Mouse (Mus musculus): ENCODE results near the gene Eif3g. TPM values are rescaled to one million over a fixed set of nuclear protein-coding genes. Genes with fewer than 3 reads are reported as not detected.

The Eif3g gene
- polyA plus RNA-seq, 1 experiment from 2014 or later: 243 TPM

Small RNAs within 50 kb of the gene (microRNA-seq; reads per million reads assigned to microRNA genes)
- gene Mir7081: not detected

Other genes starting within 250 kb of the Eif3g start
- gene Pin1, start 246.5 kb downstream of the Eif3g start, polyA plus RNA-seq (2015; fragmentation: Nextera tagmentation; extraction: Ambion mirVana): 70.6 and 76.1 TPM in 2 replicates
- 250 and 269 TPM in 2 replicates for gene Olfm2, start 152.3 kb downstream of the Eif3g start, polyA plus RNA-seq (2015; fragmentation: Nextera tagmentation; extraction: Ambion mirVana)
- gene Col5a3, start 83.6 kb downstream of the Eif3g start, polyA plus RNA-seq (2015; fragmentation: Nextera tagmentation; extraction: Ambion mirVana): 1.1 and 1.2 TPM in 2 replicates
- gene Rdh8, start 80.1 kb downstream of the Eif3g start, polyA plus RNA-seq (2015; fragmentation: Nextera tagmentation; extraction: Ambion mirVana): not detected in 2 replicates
- 18.1 and 22.6 TPM in 2 replicates for gene A230050P20Rik, start 30.0 kb downstream of the Eif3g start, polyA plus RNA-seq (2015; fragmentation: Nextera tagmentation; extraction: Ambion mirVana)
- 15.6 and 18.1 TPM in 2 replicates for gene Angptl6, start 18.9 kb downstream of the Eif3g start, polyA plus RNA-seq (2015; fragmentation: Nextera tagmentation; extraction: Ambion mirVana)
- gene Ppan, start 10.4 kb downstream of the Eif3g start, polyA plus RNA-seq (2015; fragmentation: Nextera tagmentation; extraction: Ambion mirVana): 44.4 and 48.0 TPM in 2 replicates
- gene Dnmt1, start 61.3 kb upstream of the Eif3g start, polyA plus RNA-seq (2015; fragmentation: Nextera tagmentation; extraction: Ambion mirVana): 49.5 and 64.2 TPM in 2 replicates
- gene S1pr2, start 78.2 kb upstream of the Eif3g start, polyA plus RNA-seq (2015; fragmentation: Nextera tagmentation; extraction: Ambion mirVana): 9.5 and 10.3 TPM in 2 replicates
- gene Mrpl4, start 104.1 kb upstream of the Eif3g start, polyA plus RNA-seq (2015; fragmentation: Nextera tagmentation; extraction: Ambion mirVana): 112 and 114 TPM in 2 replicates
- 3.4 and 5.3 TPM in 2 replicates for gene Icam1, start 117.4 kb upstream of the Eif3g start, polyA plus RNA-seq (2015; fragmentation: Nextera tagmentation; extraction: Ambion mirVana)
- gene Icam4, start 130.8 kb upstream of the Eif3g start, polyA plus RNA-seq (2015; fragmentation: Nextera tagmentation; extraction: Ambion mirVana): 0.27 and 0.29 TPM in 2 replicates
- gene Icam5, start 133.4 kb upstream of the Eif3g start, polyA plus RNA-seq (2015; fragmentation: Nextera tagmentation; extraction: Ambion mirVana): 2.8 and 3.2 TPM in 2 replicates
- gene Zglp1, start 168.5 kb upstream of the Eif3g start, polyA plus RNA-seq (2015; fragmentation: Nextera tagmentation; extraction: Ambion mirVana): 1.5 and 2.1 TPM in 2 replicates
- 1.3 and 2.2 TPM in 2 replicates for gene Gm49373, start 174.5 kb upstream of the Eif3g start, polyA plus RNA-seq (2015; fragmentation: Nextera tagmentation; extraction: Ambion mirVana)
- gene Fdx1l, start 175.0 kb upstream of the Eif3g start, polyA plus RNA-seq (2015; fragmentation: Nextera tagmentation; extraction: Ambion mirVana): 75.2 and 80.8 TPM in 2 replicates
- gene Gm38431, start 193.4 kb upstream of the Eif3g start, polyA plus RNA-seq (2015; fragmentation: Nextera tagmentation; extraction: Ambion mirVana): 1.3 TPM in 2 replicates
- gene Raver1, start 193.4 kb upstream of the Eif3g start, polyA plus RNA-seq (2015; fragmentation: Nextera tagmentation; extraction: Ambion mirVana): 25.9 and 35.9 TPM in 2 replicates
- gene Tyk2, start 232.6 kb upstream of the Eif3g start, polyA plus RNA-seq (2015; fragmentation: Nextera tagmentation; extraction: Ambion mirVana): 9.5 and 10.5 TPM in 2 replicates